Mouse (Mus musculus): ENCODE measurements around the gene Cyp8b1. TPM values are rescaled to one million over a fixed set of nuclear protein-coding genes. Genes with fewer than 3 reads are reported as not detected.

The Cyp8b1 gene
- polyA plus RNA-seq, 1 experiment from 2014 or later = not detected

GRCm38 (mm10) chr9:121890441-121890941, 25.6 kb downstream of the Cyp8b1 start:
- 29% methylated on average over 18 of the region's 18 CpGs for WGBS
- Histone ChIP-seq H3K36me3 (no peaks in the 10 kb centered on the region), H3K4me2 (replicated peaks) (peak overlapping the region; percentile 25), H3K4me3 (replicated peaks) (no peak overlapping the region), H3K27ac (replicated peaks) (no peak overlapping the region; the same call in 1 of the 2 replicates), H3K9ac (no peak overlapping the region), H3K9me3 (replicated peaks) (no peaks in the 10 kb centered on the region), H3K4me1 (peaks cover 10% of the 10 kb centered on the region), H3K27me3 (no peaks in the 10 kb centered on the region)
- peak; percentile 75 for ATAC-seq (ENCODE audit: insufficient number of reproducible peaks, low FRiP score, low TSS enrichment, low read depth)

- 54% methylated on average over 4 of the region's 4 CpGs for WGBS
- peak overlapping the region; percentile 25; the same call in 1 of the 2 replicates for H3K4me2 ChIP-seq (replicated peaks)
- H3K27ac ChIP-seq (replicated peaks) = no peak overlapping the region; the same call in 1 of the 2 replicates
- H3K36me3 ChIP-seq = no peaks in the 10 kb centered on the region
- ATAC-seq (ENCODE audit: insufficient number of reproducible peaks, low FRiP score, low TSS enrichment, low read depth) = no peak
- H3K4me3 ChIP-seq (replicated peaks) = no peak overlapping the region
- H3K9me3 ChIP-seq (replicated peaks) = no peaks in the 10 kb centered on the region
- no peaks in the 10 kb centered on the region for H3K27me3 ChIP-seq
- H3K4me1 ChIP-seq = peaks cover 10% of the 10 kb centered on the region
- H3K9ac ChIP-seq = no peak overlapping the region
These were observed 26.1 kb downstream of the Cyp8b1 start for GRCm38 (mm10) chr9:121889927-121890440.

DNA sequence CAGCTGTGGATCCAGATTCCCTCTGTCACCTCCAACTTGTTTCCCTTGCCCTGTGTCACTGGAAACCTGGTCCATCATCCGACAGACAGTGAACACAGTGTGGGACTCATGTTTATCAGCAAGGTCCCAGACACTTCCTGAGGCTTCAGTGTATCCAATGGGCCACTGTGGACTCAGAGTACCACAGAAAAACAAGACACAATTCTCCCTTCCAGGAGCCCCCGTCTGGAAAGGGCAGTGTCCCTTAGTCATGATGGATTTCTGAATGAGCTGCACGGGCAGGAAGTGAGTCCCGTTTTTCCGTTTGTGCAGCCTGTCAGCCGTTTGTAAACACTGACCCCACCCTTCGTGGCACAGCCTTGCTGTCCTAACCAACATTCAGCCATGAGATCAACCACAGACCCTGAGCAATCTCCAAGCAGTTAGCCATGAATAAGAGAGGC, 34.1 kb downstream of the Cyp8b1 start:
- H3K4me1 ChIP-seq = 0 out of 2 replicates have a peak, but pooled peaks cover 4% of the 10 kb centered on the region
- 56% methylated on average over 7 of the region's 7 CpGs for WGBS
- no peak overlapping the region for H3K4me2 ChIP-seq (replicated peaks)
- H3K36me3 ChIP-seq = no peaks in the 10 kb centered on the region
- no peak overlapping the region for H3K9ac ChIP-seq
- no peaks in the 10 kb centered on the region for H3K27me3 ChIP-seq
- ATAC-seq (ENCODE audit: insufficient number of reproducible peaks, low FRiP score, low TSS enrichment, low read depth) = no peak
- no peak overlapping the region for H3K27ac ChIP-seq (replicated peaks)
- H3K9me3 ChIP-seq (replicated peaks) = no peaks in the 10 kb centered on the region
- H3K4me3 ChIP-seq (replicated peaks) = no peak overlapping the region

DNA sequence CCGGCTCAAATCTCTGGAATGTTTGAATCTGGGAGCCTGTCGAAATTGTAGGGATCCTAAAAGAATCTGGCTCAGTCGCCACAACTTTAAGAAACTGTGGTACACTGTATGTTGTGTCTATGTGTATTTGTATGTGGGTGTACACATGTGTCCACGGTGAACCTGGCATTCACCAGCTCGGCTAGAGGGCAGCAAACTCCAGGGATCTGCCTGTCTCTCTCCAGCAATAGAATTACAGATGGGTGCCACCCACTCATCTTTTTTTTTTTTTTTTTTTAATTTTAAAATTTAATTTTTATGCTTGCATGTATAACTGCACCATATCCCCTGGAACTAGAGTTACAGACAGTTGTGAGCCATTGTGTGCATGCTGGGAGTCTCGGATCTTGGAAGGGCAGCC, 34.8 kb downstream of the Cyp8b1 start:
- Histone ChIP-seq H3K4me3 (replicated peaks) (no peak overlapping the region), H3K4me1 (0 out of 2 replicates have a peak, but pooled peaks cover 4% of the 10 kb centered on the region), H3K27me3 (no peaks in the 10 kb centered on the region), H3K9ac (no peak overlapping the region), H3K27ac (replicated peaks) (no peak overlapping the region), H3K36me3 (no peaks in the 10 kb centered on the region), H3K9me3 (replicated peaks) (no peaks in the 10 kb centered on the region), H3K4me2 (replicated peaks) (no peak overlapping the region)
- ATAC-seq (ENCODE audit: insufficient number of reproducible peaks, low FRiP score, low TSS enrichment, low read depth) = no peak
- 62% methylated on average over 6 of the region's 6 CpGs for WGBS

DNA sequence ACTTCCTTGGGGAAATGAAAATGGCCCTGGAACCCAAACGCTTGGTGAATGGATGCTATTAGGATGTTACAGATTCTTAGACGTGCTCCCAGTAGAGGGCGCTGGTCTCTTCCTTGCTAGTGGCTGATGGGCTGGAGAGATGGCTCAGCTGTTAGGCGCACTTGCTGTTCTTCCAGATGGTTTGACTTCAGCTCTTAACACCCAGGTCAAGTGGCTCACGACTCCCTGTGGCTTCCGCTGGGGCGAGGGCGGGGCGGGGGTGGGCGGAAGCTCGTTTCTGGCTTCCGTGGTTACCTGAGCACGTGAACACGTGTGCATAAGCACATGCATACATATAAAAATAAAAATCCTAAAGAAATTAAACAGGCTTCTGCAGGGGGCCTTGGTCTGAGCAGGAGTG, 35.3 kb downstream of the Cyp8b1 start:
- no peaks in the 10 kb centered on the region for H3K36me3 ChIP-seq
- WGBS = 32% methylated on average over 14 of the region's 14 CpGs
- 0 out of 2 replicates have a peak overlapping the region, but pooled peaks have one; percentile 17 for H3K4me2 ChIP-seq (replicated peaks)
- H3K9me3 ChIP-seq (replicated peaks) = no peaks in the 10 kb centered on the region
- ATAC-seq (ENCODE audit: insufficient number of reproducible peaks, low FRiP score, low TSS enrichment, low read depth) = no peak
- H3K9ac ChIP-seq = no peak overlapping the region
- H3K4me1 ChIP-seq = 0 out of 2 replicates have a peak, but pooled peaks cover 4% of the 10 kb centered on the region
- no peak overlapping the region for H3K4me3 ChIP-seq (replicated peaks)
- no peak overlapping the region for H3K27ac ChIP-seq (replicated peaks)
- no peaks in the 10 kb centered on the region for H3K27me3 ChIP-seq

GRCm38 (mm10) chr9:121877052-121877740, 38.9 kb downstream of the Cyp8b1 start:
- H3K4me1 ChIP-seq = 0 out of 2 replicates have a peak, but pooled peaks cover 4% of the 10 kb centered on the region
- no peaks in the 10 kb centered on the region for H3K27me3 ChIP-seq
- no peak overlapping the region for H3K27ac ChIP-seq (replicated peaks)
- no peak overlapping the region for H3K9ac ChIP-seq
- H3K4me2 ChIP-seq (replicated peaks) = no peak overlapping the region
- ATAC-seq (ENCODE audit: insufficient number of reproducible peaks, low FRiP score, low TSS enrichment, low read depth) = no peak
- H3K9me3 ChIP-seq (replicated peaks) = no peaks in the 10 kb centered on the region
- 17% methylated on average over 3 of the region's 3 CpGs for WGBS
- no peak overlapping the region for H3K4me3 ChIP-seq (replicated peaks)
- H3K36me3 ChIP-seq = no peaks in the 10 kb centered on the region

DNA sequence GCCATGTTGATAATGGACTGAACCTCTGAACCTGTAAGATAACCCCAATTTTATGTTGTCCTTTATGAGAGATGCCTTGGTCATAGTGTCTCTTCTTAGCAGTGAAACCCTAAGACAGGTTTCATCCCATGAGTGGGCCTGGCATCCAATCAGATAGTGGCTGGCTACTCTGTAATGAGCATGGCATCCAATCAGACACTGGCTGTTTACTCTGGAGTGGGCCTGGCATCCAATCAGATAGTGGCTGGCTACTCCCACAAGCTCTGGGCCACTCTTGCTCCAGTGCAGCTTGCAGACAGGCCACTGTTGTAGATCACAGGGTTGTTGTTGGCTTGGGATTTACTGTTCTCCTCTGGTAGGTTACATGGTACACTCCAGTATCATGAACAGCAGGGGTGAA, 42.5 kb downstream of the Cyp8b1 start:
- H3K27me3 ChIP-seq = no peaks in the 10 kb centered on the region
- no peaks in the 10 kb centered on the region for H3K36me3 ChIP-seq
- no peaks in the 10 kb centered on the region for H3K9me3 ChIP-seq (replicated peaks)
- ATAC-seq (ENCODE audit: insufficient number of reproducible peaks, low FRiP score, low TSS enrichment, low read depth) = no peak
- no peak overlapping the region for H3K4me2 ChIP-seq (replicated peaks)
- H3K4me1 ChIP-seq = no peaks in the 10 kb centered on the region
- no peak overlapping the region for H3K4me3 ChIP-seq (replicated peaks)
- H3K9ac ChIP-seq = no peak overlapping the region
- no peak overlapping the region for H3K27ac ChIP-seq (replicated peaks)

DNA sequence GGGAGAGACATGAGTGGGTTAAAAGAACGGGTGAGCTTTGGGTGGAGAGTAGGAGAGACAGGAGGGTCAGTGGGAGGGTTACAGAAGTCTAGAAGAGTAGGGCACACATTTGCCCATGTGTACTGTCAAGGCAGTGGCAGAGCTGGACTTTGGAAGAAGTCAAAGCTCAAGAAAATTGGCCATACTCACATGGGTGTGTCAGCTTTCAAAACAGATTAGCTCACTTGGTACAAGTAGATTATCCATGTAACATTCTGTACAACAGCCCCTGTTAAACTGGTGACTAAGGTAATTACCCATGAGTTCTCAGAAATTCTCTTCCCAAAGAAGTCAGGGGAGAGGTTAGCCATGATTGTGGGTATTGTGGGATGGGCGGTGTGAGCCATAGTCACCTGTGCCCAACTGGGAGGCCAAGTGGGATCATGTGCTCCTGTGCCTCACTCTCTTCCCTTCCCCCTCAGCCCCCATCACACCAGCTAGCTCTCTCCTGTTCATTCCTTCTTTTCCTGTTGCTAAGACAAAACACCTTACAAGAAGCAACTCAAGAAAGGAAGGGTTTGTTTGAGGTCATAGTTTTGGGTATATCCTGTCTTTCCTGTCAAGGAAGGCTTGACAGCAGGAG, 43.9 kb downstream of the Cyp8b1 start:
- Histone ChIP-seq H3K27ac (replicated peaks) (no peak overlapping the region), H3K9me3 (replicated peaks) (no peaks in the 10 kb centered on the region), H3K27me3 (no peaks in the 10 kb centered on the region), H3K4me3 (replicated peaks) (no peak overlapping the region), H3K4me1 (no peaks in the 10 kb centered on the region), H3K4me2 (replicated peaks) (no peak overlapping the region), H3K36me3 (no peaks in the 10 kb centered on the region), H3K9ac (no peak overlapping the region)
- no peak for ATAC-seq (ENCODE audit: insufficient number of reproducible peaks, low FRiP score, low TSS enrichment, low read depth)
- 82% methylated on average over 2 of the region's 2 CpGs for WGBS

DNA sequence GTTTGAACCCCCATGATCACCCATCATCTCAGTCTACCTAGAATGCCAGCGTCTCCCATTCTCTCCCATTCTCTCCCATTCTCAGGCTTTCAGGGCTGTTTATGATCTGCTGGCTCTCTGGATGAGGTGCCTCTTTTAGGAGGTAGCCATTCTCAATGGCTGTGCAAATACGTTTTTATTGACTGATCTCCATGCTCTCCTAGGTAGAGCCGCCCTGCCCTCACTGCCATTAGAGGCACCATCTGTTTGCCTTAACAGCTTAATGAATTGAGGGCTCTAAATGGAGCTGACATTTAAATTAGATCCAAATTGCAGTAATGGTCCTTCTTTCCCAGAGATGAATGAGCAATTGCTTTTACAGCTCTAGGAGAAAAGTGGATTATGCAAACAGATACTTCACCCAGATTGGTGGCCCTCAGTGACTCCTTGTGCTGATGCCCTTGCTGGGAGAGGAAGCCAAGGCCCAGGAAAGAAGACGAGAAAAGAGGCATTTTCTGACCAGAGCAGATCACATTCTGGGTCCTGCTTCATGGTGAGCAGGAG, 46.1 kb downstream of the Cyp8b1 start:
- 51% methylated on average over 4 of the region's 4 CpGs for WGBS
- Histone ChIP-seq H3K4me3 (replicated peaks) (no peak overlapping the region), H3K9me3 (replicated peaks) (no peaks in the 10 kb centered on the region), H3K9ac (no peak overlapping the region), H3K36me3 (no peaks in the 10 kb centered on the region), H3K27me3 (no peaks in the 10 kb centered on the region), H3K27ac (replicated peaks) (no peak overlapping the region), H3K4me2 (replicated peaks) (no peak overlapping the region), H3K4me1 (no peaks in the 10 kb centered on the region)
- no peak for ATAC-seq (ENCODE audit: insufficient number of reproducible peaks, low FRiP score, low TSS enrichment, low read depth)

DNA sequence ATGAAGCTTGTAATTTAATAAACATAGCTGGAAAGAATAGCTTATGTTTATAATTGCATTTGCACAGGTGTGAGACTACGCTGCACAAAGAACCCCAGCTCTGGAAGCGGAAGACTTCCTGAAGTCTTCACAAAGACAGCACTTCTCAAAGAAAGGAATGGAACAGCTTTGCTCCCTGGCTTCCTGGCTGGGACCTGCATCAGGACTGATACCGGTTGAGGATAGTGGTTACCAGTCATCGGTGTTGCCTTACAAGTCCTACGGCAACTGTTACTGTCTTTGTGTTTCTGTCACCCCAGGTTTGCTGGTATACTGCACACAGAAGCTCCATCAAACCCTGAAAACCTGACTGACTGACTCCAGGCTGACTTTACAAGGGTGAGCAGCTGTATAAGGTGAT, 46.7 kb downstream of the Cyp8b1 start:
- ATAC-seq (ENCODE audit: insufficient number of reproducible peaks, low FRiP score, low TSS enrichment, low read depth) = no peak
- no peak overlapping the region for H3K9ac ChIP-seq
- H3K4me3 ChIP-seq (replicated peaks) = no peak overlapping the region
- no peak overlapping the region for H3K27ac ChIP-seq (replicated peaks)
- no peaks in the 10 kb centered on the region for H3K4me1 ChIP-seq
- H3K36me3 ChIP-seq = no peaks in the 10 kb centered on the region
- H3K27me3 ChIP-seq = no peaks in the 10 kb centered on the region
- no peaks in the 10 kb centered on the region for H3K9me3 ChIP-seq (replicated peaks)
- H3K4me2 ChIP-seq (replicated peaks) = no peak overlapping the region
- WGBS = 82% methylated on average over 5 of the region's 5 CpGs

- Histone ChIP-seq H3K27me3 (no peaks in the 10 kb centered on the region), H3K9me3 (replicated peaks) (no peaks in the 10 kb centered on the region), H3K27ac (replicated peaks) (no peak overlapping the region), H3K9ac (no peak overlapping the region), H3K4me3 (replicated peaks) (no peak overlapping the region), H3K4me1 (no peaks in the 10 kb centered on the region), H3K4me2 (replicated peaks) (no peak overlapping the region), H3K36me3 (no peaks in the 10 kb centered on the region)
- ATAC-seq (ENCODE audit: insufficient number of reproducible peaks, low FRiP score, low TSS enrichment, low read depth) = no peak
- WGBS = 74% methylated on average over 6 of the region's 6 CpGs
These were observed 47.9 kb downstream of the Cyp8b1 start for GRCm38 (mm10) chr9:121868236-121868635.
